Mouse (Mus musculus): ENCODE data around the gene Hes3.

Gene Hes3

GRCm38 (mm10) chr4:152250615-152251014 lies 40.8 kb downstream of the Hes3 start:
- DNase-seq, result no peak

GRCm38 (mm10) chr4:152247195-152247594 lies 44.3 kb downstream of the Hes3 start:
- DNase-seq, result no peak

GRCm38 (mm10) chr4:152246011-152246410 lies 45.5 kb downstream of the Hes3 start:
- peak; percentile 96 for DNase-seq

GRCm38 (mm10) chr4:152244545-152245522 lies 46.6 kb downstream of the Hes3 start:
- DNase-seq, result no peak

GRCm38 (mm10) chr4:152243969-152244368 lies 47.5 kb downstream of the Hes3 start:
- DNase-seq, result no peak

- DNase-seq, result no peak
These were observed 48.1 kb downstream of the Hes3 start for GRCm38 (mm10) chr4:152243241-152243891.

- DNase-seq, result no peak
These were observed 51.5 kb downstream of the Hes3 start for GRCm38 (mm10) chr4:152239974-152240373.
